12 mouse cellular contexts compared by ENCODE assay signal in the genomic region with DNA sequence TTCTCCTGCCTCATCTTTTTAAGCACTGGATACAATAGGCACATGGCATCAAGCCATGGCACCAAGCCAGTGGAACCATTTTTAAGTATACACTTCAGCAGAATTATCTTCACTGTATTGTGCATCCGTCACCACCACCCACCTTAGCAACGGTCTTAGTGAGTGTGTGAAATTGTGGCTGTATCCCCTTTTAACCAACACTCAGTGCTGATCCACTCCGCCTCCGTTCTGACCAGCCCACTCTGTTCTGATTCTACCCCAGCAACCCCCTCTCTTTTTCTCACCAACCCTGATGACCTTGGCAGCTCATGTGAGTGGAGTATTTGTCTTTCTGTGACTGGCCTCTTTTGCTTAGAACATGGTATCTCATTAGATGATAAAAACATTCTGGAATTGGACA.
DNase-seq lines count a peak whose midpoint lies in the region; ATAC-seq and TF ChIP-seq lines count a peak whose summit lies in the region.
"Had no signal": no experiment of that assay in that cellular context is flagged by ENCODE, and none has a peak within 500 bp of the region (broad histone marks: within the 10 kb centered on the region; RNA-seq: fewer than 3 reads in every experiment).

No protein-coding gene starts in this region.

- H3K4me1 ChIP-seq in hindbrain, embryonic 13.5 days (replicated peaks): no peaks in the 10 kb centered on the region
- no peaks in the 10 kb centered on the region for H3K4me1 ChIP-seq in hindbrain, embryonic 12.5 days
- H3K4me1 ChIP-seq: midbrain, embryonic 10.5 days had no signal

- WGBS in hindbrain, embryonic 13.5 days: 77% methylated on average over 4 of the region's 4 CpGs
- 95% methylated on average over 4 of the region's 4 CpGs for WGBS in hindbrain, embryonic 12.5 days

- intact Hi-C loops in gastrocnemius, postnatal 14 days (cut with DNase I; ENCODE audit: low total_unique reads): no loop called here

- H3K4me2 ChIP-seq in hindbrain, embryonic 13.5 days: no peak overlapping the region
- H3K4me2 ChIP-seq in hindbrain, embryonic 12.5 days (replicated peaks): no peak overlapping the region

- peak; percentile 21; the same call in 1 of the 2 replicates for ATAC-seq in hindbrain, embryonic 13.5 days (ENCODE audit: low FRiP score)
- ATAC-seq in hindbrain, embryonic 12.5 days (ENCODE audit: low FRiP score): no peak

- no peaks in the 10 kb centered on the region for H3K9me3 ChIP-seq in hindbrain, embryonic 13.5 days
- H3K9me3 ChIP-seq in hindbrain, embryonic 12.5 days (replicated peaks): no peaks in the 10 kb centered on the region
- H3K9me3 ChIP-seq: G1E; midbrain, embryonic 10.5 days had no signal

- H3K4me3 ChIP-seq in hindbrain, embryonic 13.5 days: no peak overlapping the region
- no peak overlapping the region for H3K4me3 ChIP-seq in hindbrain, embryonic 12.5 days
- H3K4me3 ChIP-seq: gastrocnemius, adult 2 months; midbrain, embryonic 10.5 days had no signal

- no peaks in the 10 kb centered on the region for H3K36me3 ChIP-seq in hindbrain, embryonic 13.5 days
- no peaks in the 10 kb centered on the region for H3K36me3 ChIP-seq in hindbrain, embryonic 12.5 days
- H3K36me3 ChIP-seq: G1E; midbrain, embryonic 10.5 days had no signal

- no peaks in the 10 kb centered on the region for H3K27me3 ChIP-seq in hindbrain, embryonic 13.5 days
- H3K27me3 ChIP-seq in hindbrain, embryonic 12.5 days: no peaks in the 10 kb centered on the region

- no peak for TF ChIP-seq POLR2A in brain, embryonic 14.5 days (IDR thresholded peaks at IDR 0.05; ENCODE audit: borderline replicate concordance, extremely low read depth, insufficient read depth, insufficient read length, poor library complexity, severe bottlenecking)

- no peak overlapping the region for H3K9ac ChIP-seq in hindbrain, embryonic 13.5 days
- H3K9ac ChIP-seq in hindbrain, embryonic 12.5 days: no peak overlapping the region

- peak; percentile 32 for DNase-seq in brain, embryonic 14.5 days (ENCODE audit: low read depth)
- DNase-seq in frontal cortex, postnatal 10 days (ENCODE audit: low spot score in 2 of 2): peak; percentile 30 to 32
- DNase-seq in naive thymus-derived CD4-positive, alpha-beta T cell, adult 2 months (ENCODE audit: low read depth): peak; percentile 40
- DNase-seq in ovary, adult 18-20 months (ENCODE audit: low spot score): no peak
- no peak for DNase-seq in cerebellum, adult 11-12 months
- DNase-seq in gastrocnemius, postnatal 14 days: no peak
- DNase-seq: gastrocnemius, adult 2 months; liver had no signal

- TF ChIP-seq CTCF in brain, embryonic 14.5 days (IDR thresholded peaks at IDR 0.05; ENCODE audit: borderline replicate concordance, extremely low read depth, insufficient read depth, insufficient read length): no peak

- no peak overlapping the region for H3K27ac ChIP-seq in hindbrain, embryonic 13.5 days
- no peak overlapping the region for H3K27ac ChIP-seq in hindbrain, embryonic 12.5 days
- H3K27ac ChIP-seq: midbrain, embryonic 10.5 days had no signal

Comparison
In these comparisons a context has a peak if more than half of its experiments do, and no peak if none do; other contexts are left out.
1. DNase-seq: peak in brain, embryonic 14.5 days (single experiment), frontal cortex, postnatal 10 days (2 of 2) and naive thymus-derived CD4-positive, alpha-beta T cell, adult 2 months (single experiment); none in ovary, adult 18-20 months (single experiment), cerebellum, adult 11-12 months (single experiment) and gastrocnemius, postnatal 14 days (single experiment).